Comparison of ENCODE assay signal across 9 mouse cellular contexts in the genomic region with DNA sequence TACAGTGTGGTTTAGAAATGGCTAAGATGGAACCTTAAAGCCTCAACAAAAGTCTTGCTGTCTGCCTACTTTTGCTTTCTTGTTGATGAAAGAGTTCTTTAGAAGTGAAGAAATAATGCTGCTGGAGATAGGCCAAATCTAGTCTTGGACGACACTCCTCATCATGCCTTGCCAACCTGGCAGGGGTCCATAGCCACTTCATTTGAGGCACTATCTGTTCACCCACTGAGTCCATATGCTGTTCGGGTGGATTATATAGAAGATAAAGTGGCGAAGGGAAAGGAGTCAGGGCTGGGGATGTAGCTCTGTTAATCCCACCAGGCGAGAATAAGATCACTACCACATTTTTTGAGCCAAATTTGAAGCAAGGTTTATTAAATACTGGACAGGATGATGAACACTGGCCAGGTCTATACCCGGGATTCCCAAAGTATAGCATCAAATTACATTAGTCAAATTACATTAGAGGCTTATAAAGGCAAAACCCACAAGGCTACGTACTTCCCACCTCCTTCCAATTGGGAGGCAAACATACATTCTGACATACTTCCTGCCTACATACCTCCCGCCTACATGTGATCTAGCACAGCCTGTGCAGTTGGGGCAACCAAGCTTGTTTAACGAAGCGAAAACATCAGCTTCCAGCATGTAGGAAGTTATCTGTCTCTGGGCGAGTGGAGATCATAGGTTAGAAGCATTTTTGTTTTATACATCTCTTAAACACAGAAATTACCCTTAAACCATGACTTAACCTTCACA.
DNase-seq lines count a peak whose midpoint lies in the region; ATAC-seq and TF ChIP-seq lines count a peak whose summit lies in the region.
"Had no signal": no experiment of that assay in that cellular context is flagged by ENCODE, and none has a peak within 500 bp of the region (broad histone marks: within the 10 kb centered on the region; RNA-seq: fewer than 3 reads in every experiment).

No protein-coding gene starts in this region.

- WGBS in hindbrain, embryonic 13.5 days: 76% methylated on average over 10 of the region's 10 CpGs
- 88% methylated on average over 10 of the region's 10 CpGs for WGBS in hindbrain, embryonic 10.5 days
- 33% methylated on average over 10 of the region's 10 CpGs for WGBS in cerebellum, adult 2 months
- 80% methylated on average over 10 of the region's 10 CpGs for WGBS in midbrain, embryonic 13.5 days
- 78% methylated on average over 10 of the region's 10 CpGs for WGBS in liver, embryonic 11.5 days

- no peak overlapping the region for H3K27ac ChIP-seq in hindbrain, embryonic 13.5 days
- no peak overlapping the region for H3K27ac ChIP-seq in hindbrain, embryonic 10.5 days
- H3K27ac ChIP-seq in cerebellum, adult 2 months (ENCODE audit: insufficient read depth, low read length): no peak overlapping the region
- H3K27ac ChIP-seq in midbrain, embryonic 13.5 days: no peak overlapping the region
- no peak overlapping the region for H3K27ac ChIP-seq in liver, embryonic 11.5 days (ENCODE audit: low read depth, low read length)
- H3K27ac ChIP-seq: liver, embryonic 15.5 days had no signal

- no peak overlapping the region for H3K9ac ChIP-seq in hindbrain, embryonic 13.5 days
- no peak overlapping the region for H3K9ac ChIP-seq in midbrain, embryonic 13.5 days (replicated peaks)
- no peak overlapping the region for H3K9ac ChIP-seq in liver, embryonic 11.5 days (ENCODE audit: low read depth, low read length)
- H3K9ac ChIP-seq: liver, embryonic 15.5 days had no signal

- H3K36me3 ChIP-seq in hindbrain, embryonic 13.5 days: no peaks in the 10 kb centered on the region
- H3K36me3 ChIP-seq in hindbrain, embryonic 10.5 days: no peaks in the 10 kb centered on the region
- no peaks in the 10 kb centered on the region for H3K36me3 ChIP-seq in midbrain, embryonic 13.5 days
- H3K36me3 ChIP-seq in liver, embryonic 11.5 days (ENCODE audit: control insufficient read depth, insufficient read depth, low read length): no peaks in the 10 kb centered on the region
- H3K36me3 ChIP-seq: liver, embryonic 15.5 days had no signal

- no peak overlapping the region for H3K4me3 ChIP-seq in hindbrain, embryonic 13.5 days
- no peak overlapping the region for H3K4me3 ChIP-seq in hindbrain, embryonic 10.5 days
- H3K4me3 ChIP-seq in cerebellum, adult 2 months (replicated peaks; ENCODE audit: insufficient read depth, low read depth, low read length): no peak overlapping the region
- no peak overlapping the region for H3K4me3 ChIP-seq in midbrain, embryonic 13.5 days (replicated peaks)
- no peak overlapping the region for H3K4me3 ChIP-seq in liver, embryonic 11.5 days (ENCODE audit: low read depth, low read length)
- H3K4me3 ChIP-seq: liver, embryonic 15.5 days had no signal

- no peaks in the 10 kb centered on the region for H3K9me3 ChIP-seq in hindbrain, embryonic 13.5 days
- H3K9me3 ChIP-seq in hindbrain, embryonic 10.5 days: no peaks in the 10 kb centered on the region
- H3K9me3 ChIP-seq in midbrain, embryonic 13.5 days: no peaks in the 10 kb centered on the region
- H3K9me3 ChIP-seq in liver, embryonic 11.5 days (ENCODE audit: control insufficient read depth, low read length): no peaks in the 10 kb centered on the region
- H3K9me3 ChIP-seq: liver, embryonic 15.5 days had no signal

- ATAC-seq in hindbrain, embryonic 13.5 days (ENCODE audit: low FRiP score): peak; percentile 36; the same call in 1 of the 2 replicates
- ATAC-seq in midbrain, embryonic 13.5 days: no peak
- no peak for ATAC-seq in liver, embryonic 11.5 days (replicated peaks; ENCODE audit: low FRiP score)

- H3K4me2 ChIP-seq in hindbrain, embryonic 13.5 days: no peak overlapping the region
- no peak overlapping the region for H3K4me2 ChIP-seq in midbrain, embryonic 13.5 days (replicated peaks)
- H3K4me2 ChIP-seq in liver, embryonic 11.5 days: no peak overlapping the region
- H3K4me2 ChIP-seq: liver, embryonic 15.5 days had no signal

- DNase-seq in hindbrain, embryonic 10.5 days (ENCODE audit: low spot score): no peak
- DNase-seq in cerebellum, adult 2 months: peak; percentile 67 to 79
- peak; percentile 13 to 34 for DNase-seq in layer of hippocampus, adult 18-20 months (ENCODE audit: low spot score in 2 of 2)
- DNase-seq in lung, postnatal 4 days: peak; percentile 5 to 45
- no peak for DNase-seq in embryo, embryonic 11 days
- DNase-seq in liver, embryonic 11.5 days (ENCODE audit: low spot score): no peak

- H3K4me1 ChIP-seq in hindbrain, embryonic 13.5 days (replicated peaks): no peaks in the 10 kb centered on the region
- no peaks in the 10 kb centered on the region for H3K4me1 ChIP-seq in hindbrain, embryonic 10.5 days (replicated peaks)
- no peaks in the 10 kb centered on the region; the same call in 1 of the 2 replicates for H3K4me1 ChIP-seq in cerebellum, adult 2 months (ENCODE audit: control insufficient read depth, insufficient read depth, low read length)
- H3K4me1 ChIP-seq in midbrain, embryonic 13.5 days (replicated peaks): no peaks in the 10 kb centered on the region
- H3K4me1 ChIP-seq in liver, embryonic 11.5 days (replicated peaks; ENCODE audit: control insufficient read depth, insufficient read depth, low read length): no peaks in the 10 kb centered on the region
- H3K4me1 ChIP-seq: liver, embryonic 15.5 days had no signal

- TF ChIP-seq POLR2A in cerebellum, adult 2 months (IDR thresholded peaks at IDR 0.05; ENCODE audit: borderline replicate concordance, insufficient read depth, low read length): no peak

- no peak for TF ChIP-seq CTCF in cerebellum, adult 2 months (IDR thresholded peaks at IDR 0.05; ENCODE audit: borderline replicate concordance, insufficient read depth, low read depth, low read length)

- H3K27me3 ChIP-seq in hindbrain, embryonic 13.5 days: no peaks in the 10 kb centered on the region
- H3K27me3 ChIP-seq in hindbrain, embryonic 10.5 days (ENCODE audit: insufficient read depth, poor library complexity, severe bottlenecking): no peaks in the 10 kb centered on the region
- H3K27me3 ChIP-seq in cerebellum, adult 2 months (ENCODE audit: control insufficient read depth, insufficient read depth, low read length): no peaks in the 10 kb centered on the region
- no peaks in the 10 kb centered on the region for H3K27me3 ChIP-seq in midbrain, embryonic 13.5 days
- no peaks in the 10 kb centered on the region for H3K27me3 ChIP-seq in liver, embryonic 11.5 days (replicated peaks; ENCODE audit: control insufficient read depth, insufficient read depth, low read length)
- H3K27me3 ChIP-seq: liver, embryonic 15.5 days had no signal

Comparison
In these comparisons a context has a peak if more than half of its experiments do, and no peak if none do; other contexts are left out.
1. DNase-seq: peak in cerebellum, adult 2 months (2 of 2), layer of hippocampus, adult 18-20 months (2 of 2) and lung, postnatal 4 days (2 of 2); none in hindbrain, embryonic 10.5 days (single experiment), embryo, embryonic 11 days (single experiment) and liver, embryonic 11.5 days (single experiment).